Mouse (Mus musculus): Measurements from ENCODE around the gene Tmem183a.

- TF ChIP-seq CTCF (IDR thresholded peaks at IDR 0.05; ENCODE audit: extremely low read depth, insufficient read length, insufficient replicate concordance, low read depth, low read length) (no peak), POLR2A (IDR thresholded peaks at IDR 0.05; ENCODE audit: low read depth, low read length) (no peak)
Observed at GRCm38 (mm10) chr1:134310291-134310690, 51.5 kb downstream of the Tmem183a start.
